Mouse (Mus musculus) cortical plate, adult 2 months (tissue): ENCODE data around the gene Dusp3.

ENCODE experiments used
- CTCF ChIP-seq: fragments of 200-500 bp; IDR thresholded peaks from 2 replicates; pipeline ENCODE4 v1.5.1; 2011; ENCODE audit warnings: mild to moderate bottlenecking, control low read depth, low read length; ENCODE audit not compliant: insufficient read depth; ENCODE audit errors: extremely low read depth
- POLR2A ChIP-seq: fragments of 200-500 bp; IDR thresholded peaks from 2 replicates; pipeline ENCODE4 v1.6.1; 2011; ENCODE audit warnings: mild to moderate bottlenecking, low read length, control low read depth; ENCODE audit not compliant: insufficient read depth; ENCODE audit errors: extremely low read depth

- no peak for TF ChIP-seq POLR2A
- no peak for TF ChIP-seq CTCF
Observed at GRCm38 (mm10) chr11:101924441-101924976, 62.3 kb downstream of the Dusp3 start.
